Mouse (Mus musculus): ENCODE measurements around the gene Ubxn11.

Gene Ubxn11

DNA sequence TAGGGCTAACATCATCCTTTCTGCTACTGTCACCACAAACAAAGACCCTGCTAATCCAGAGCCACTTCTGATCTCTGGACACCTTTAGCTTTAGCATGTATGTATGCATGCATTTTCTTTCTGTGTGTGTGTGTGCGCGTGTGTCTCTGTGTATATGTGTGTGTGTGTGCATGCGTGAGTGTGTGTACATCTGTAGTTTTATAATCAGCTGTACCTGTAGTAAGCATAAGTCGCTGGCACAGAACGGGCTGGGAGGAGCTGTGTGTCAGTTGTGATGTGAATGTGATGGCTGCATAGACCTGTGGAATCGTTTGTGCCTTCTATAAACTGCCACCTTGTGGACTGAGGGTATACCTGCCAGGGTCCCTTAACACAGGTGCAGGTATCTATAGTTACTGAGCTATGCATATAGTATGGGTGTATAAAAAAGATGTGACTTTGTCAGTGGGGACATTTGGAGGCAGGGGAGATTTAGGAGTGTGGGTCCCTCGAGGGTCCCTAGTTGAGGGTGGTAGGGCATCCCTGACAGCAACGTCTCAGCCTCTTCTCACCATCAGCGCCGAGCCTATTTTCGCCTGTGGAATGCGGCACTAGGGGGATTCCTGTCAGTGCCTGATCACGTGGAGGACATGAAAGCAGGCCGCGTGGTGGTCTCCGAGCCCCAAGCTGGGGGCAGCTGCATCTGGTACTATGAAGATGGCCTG, 11.7 kb upstream of the Ubxn11 start:
- in situ Hi-C loops (cut with MboI, MseI): loop anchor here (5.0 to 10.0 kb wide), 3 partner anchors 37 to 246 kb away; partner anchors contain the start of gene Sh3bgrl3

- in situ Hi-C loops (cut with MboI, MseI): loop anchor here (5.0 to 10.0 kb wide), 3 partner anchors 36 to 246 kb away; partner anchors contain the start of gene Sh3bgrl3
These were observed 11.2 kb upstream of the Ubxn11 start for GRCm38 (mm10) chr4:134091225-134091529.

DNA sequence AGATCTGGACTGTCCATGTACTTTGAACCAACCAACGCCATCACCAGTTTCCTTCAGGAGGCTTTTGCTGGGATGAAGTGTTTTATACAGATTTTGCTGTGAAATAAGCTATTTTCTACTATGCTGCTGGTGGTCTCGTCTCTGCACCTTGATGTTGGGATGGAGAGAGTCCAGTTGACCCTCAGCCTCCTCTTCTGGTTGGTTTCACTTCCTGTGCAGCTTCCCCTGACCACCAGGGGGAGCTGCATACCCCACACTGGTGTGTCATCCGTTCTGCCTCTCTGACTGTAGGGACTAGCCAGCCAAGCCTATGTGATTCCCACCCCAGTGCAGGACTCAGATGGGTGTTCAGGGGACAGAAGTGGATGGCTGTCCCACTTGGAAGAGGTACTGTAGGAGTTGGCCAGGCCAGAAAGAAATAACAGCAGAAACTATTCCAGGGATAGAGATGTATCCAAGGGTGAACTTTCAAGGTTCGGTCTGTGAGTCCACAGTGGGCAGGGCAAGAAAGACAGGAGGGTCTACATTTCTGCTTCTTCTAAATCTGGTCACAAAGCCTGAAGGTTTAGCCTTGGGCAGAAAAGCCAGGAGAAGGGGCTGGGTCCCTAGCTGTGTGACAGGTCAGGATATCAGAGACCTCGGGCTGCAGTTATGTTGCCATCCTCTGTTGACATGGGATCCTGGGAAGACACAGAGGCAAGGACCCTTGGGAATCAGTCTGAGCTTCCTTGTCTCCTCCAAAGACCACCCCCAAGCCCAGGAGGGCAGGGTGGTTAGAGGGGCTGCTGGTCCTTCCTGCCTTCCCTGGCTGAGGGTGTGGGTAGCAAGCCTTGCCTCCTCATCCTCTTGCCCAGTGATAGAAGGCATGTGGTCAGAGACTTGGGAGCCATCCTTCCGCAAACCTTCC, 9.7 kb upstream of the Ubxn11 start:
- in situ Hi-C loops (cut with MboI, MseI): loop anchor here (5.0 to 10.0 kb wide), 3 partner anchors 35 to 248 kb away; partner anchors contain the start of gene Sh3bgrl3

- in situ Hi-C loops (cut with MboI, MseI): loop anchor here (5.0 to 10.0 kb wide), 3 partner anchors 33 to 249 kb away; partner anchors contain the start of gene Sh3bgrl3
These were observed 8.3 kb upstream of the Ubxn11 start for GRCm38 (mm10) chr4:134094004-134094564.

- in situ Hi-C loops (cut with MboI, MseI): loop anchor here (5.0 to 10.0 kb wide), 3 partner anchors 32 to 250 kb away; partner anchors contain the start of gene Sh3bgrl3
These were observed 7.3 kb upstream of the Ubxn11 start, which contains the start of gene Cd52 for GRCm38 (mm10) chr4:134094923-134095547. Gene Cd52 (minus strand): TSS chr4:134095082.

DNA sequence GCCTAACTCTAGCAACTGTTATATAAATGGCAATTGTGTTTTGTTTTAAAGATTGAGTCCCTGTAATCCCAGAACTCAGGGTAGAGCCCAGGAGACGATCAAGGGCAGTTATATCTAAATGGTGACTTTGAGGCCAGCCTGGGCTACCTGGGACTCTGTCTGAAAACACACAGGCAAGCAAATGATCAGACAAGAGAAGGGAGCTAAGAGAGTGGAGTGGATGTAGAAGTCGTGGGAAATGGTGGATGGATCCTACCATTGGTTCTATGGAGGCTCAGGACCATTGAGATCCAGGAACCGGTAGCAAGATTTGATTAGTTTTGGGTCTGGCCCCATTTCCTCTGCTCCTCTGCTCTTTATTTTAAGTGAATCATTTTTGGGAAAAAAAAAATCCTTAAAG, 6.2 kb upstream of the Ubxn11 start:
- in situ Hi-C loops (cut with MboI, MseI): loop anchor here (10.0 kb wide), 1 partner anchor 251 kb away; no protein-coding TSS in a partner anchor

GRCm38 (mm10) chr4:134097015-134097608, 5.3 kb upstream of the Ubxn11 start:
- in situ Hi-C loops (cut with MboI, MseI): loop anchor here (10.0 kb wide), 1 partner anchor 252 kb away; no protein-coding TSS in a partner anchor

- in situ Hi-C loops (cut with MboI, MseI): loop anchor here (10.0 kb wide), 1 partner anchor 254 kb away; no protein-coding TSS in a partner anchor
These were observed 3.7 kb upstream of the Ubxn11 start for GRCm38 (mm10) chr4:134098628-134099027.

GRCm38 (mm10) chr4:134100245-134100644, 2.1 kb upstream of the Ubxn11 start:
- in situ Hi-C loops (cut with MboI, MseI): no loop called here

DNA sequence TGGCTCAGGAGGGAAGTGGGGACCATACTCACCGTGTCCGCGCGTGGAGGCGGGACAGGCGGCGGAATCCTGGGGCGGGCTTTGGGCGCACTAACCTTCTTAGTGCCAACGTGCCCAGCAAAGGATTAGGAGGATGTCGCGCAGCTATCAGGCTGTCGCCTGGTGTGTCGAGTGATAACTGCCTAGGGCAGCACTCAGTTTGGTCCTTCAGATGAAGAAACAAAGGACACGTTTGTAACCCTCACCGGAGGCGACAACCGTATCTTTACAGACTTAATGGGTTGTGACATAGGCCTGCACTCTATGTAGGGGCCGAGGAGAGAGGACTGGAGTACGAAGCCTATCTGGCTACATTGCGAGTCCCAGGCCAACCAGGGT, 361 bp downstream of the Ubxn11 start:
- in situ Hi-C loops (cut with MboI, MseI): no loop called here

DNA sequence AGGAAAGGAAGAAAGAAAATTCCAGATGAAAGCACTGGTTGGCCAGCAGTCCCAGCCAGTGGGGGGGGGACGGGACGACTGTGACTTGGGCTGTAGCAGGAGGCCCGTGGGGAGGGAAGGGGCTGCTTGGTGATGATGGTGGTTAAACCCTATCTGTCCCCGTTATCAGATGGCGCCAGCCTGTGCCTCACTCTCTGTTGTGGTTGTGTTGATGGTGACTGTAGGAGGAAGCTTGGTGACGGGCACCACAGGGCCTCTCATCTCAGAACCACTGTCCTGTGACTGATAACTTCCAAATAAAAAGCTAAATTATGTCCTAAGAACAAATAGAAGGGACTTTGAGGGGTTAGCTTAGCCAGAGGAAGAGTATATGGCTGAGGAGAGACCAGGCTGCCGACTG, 3.7 kb downstream of the Ubxn11 start:
- in situ Hi-C loops (cut with MboI, MseI): loop anchor here (5.0 kb wide), 1 partner anchor 811 kb away; the partner anchor contains the start of gene Tmem50a

- in situ Hi-C loops (cut with MboI, MseI): loop anchor here (5.0 kb wide), 1 partner anchor 810 kb away; the partner anchor contains the start of gene Tmem50a
These were observed 5.4 kb downstream of the Ubxn11 start for GRCm38 (mm10) chr4:134107730-134108129.

DNA sequence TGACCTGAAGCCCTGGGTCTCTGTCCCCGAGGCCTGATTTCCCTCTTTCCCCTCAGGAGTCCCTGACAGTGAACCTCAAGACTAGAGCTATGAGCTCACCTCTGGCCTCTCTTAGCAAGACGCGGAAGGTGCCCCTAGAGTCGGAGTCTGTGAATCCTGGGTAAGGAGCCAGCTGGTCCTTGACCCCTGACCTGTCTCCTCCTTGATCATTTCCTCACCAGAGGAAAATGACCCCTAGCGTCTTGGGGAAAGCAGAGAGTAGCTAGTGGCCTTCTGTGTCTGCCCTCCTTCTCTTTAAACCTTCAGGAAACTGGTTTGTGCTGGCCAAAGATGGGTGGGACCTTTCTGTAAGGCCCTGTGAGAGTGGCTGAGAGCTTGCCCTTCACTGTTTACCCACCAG, 5.8 kb downstream of the Ubxn11 start:
- in situ Hi-C loops (cut with MboI, MseI): loop anchor here (5.0 kb wide), 1 partner anchor 809 kb away; the partner anchor contains the start of gene Tmem50a

GRCm38 (mm10) chr4:134110653-134111052, 8.3 kb downstream of the Ubxn11 start:
- in situ Hi-C loops (cut with MboI, MseI): loop anchor here (10.0 kb wide), 1 partner anchor 1176 kb away; no protein-coding TSS in a partner anchor

- in situ Hi-C loops (cut with MboI, MseI): loop anchor here (10.0 kb wide), 1 partner anchor 1178 kb away; no protein-coding TSS in a partner anchor
These were observed 10.0 kb downstream of the Ubxn11 start for GRCm38 (mm10) chr4:134112403-134112802.

DNA sequence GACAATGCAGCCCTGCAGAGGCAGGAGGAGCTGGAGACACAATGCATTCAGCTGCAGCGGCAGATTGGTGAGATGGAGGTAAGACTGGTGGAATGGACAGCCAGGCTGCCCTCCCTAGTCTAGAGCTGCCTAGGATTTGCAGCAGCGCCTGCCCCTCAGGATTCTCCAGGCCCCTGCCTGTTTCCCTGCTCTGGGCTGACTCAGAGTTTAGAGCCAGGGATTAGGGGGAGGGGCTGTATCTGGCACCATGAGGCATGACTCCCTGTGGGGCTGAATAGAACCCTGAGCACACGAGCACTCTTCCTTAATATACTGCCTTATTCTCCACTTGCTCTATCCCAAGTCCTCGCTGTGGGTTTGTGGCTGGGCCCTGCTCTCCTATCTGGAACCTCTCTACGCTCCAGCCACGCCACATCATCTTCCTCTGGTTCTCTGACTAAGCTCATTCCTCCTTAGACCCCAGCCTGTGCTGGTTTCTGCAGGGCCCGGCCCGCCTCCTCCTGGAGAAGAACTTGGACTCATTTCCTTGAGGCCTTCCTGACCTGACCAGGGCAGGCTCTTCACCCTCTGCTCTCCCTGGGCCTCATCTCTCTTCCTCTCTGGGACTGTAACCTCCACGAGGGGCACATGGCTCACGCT, 11.1 kb downstream of the Ubxn11 start:
- in situ Hi-C loops (cut with MboI, MseI): loop anchor here (10.0 kb wide), 1 partner anchor 1179 kb away; no protein-coding TSS in a partner anchor

DNA sequence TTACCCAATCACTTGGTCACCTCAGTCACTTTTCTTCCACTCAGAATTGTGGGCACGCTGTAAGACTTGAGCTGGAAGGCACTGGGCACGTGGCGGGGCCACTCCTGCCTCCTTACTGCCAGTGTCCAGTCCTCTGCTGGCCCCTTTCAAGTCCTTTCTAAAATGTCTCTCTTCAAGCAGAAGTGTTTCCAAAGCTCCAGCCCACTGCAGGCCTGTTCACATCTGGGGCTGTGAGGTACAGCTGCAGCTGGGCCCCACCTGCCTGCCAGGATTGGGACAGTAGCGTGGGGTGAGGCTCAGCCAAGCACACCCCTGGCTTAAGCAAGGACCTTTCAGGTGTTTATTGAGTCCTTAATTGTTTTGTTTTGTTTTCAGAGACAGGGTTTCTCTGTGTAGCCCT, 11.7 kb downstream of the Ubxn11 start:
- in situ Hi-C loops (cut with MboI, MseI): loop anchor here (10.0 kb wide), 1 partner anchor 1179 kb away; no protein-coding TSS in a partner anchor

DNA sequence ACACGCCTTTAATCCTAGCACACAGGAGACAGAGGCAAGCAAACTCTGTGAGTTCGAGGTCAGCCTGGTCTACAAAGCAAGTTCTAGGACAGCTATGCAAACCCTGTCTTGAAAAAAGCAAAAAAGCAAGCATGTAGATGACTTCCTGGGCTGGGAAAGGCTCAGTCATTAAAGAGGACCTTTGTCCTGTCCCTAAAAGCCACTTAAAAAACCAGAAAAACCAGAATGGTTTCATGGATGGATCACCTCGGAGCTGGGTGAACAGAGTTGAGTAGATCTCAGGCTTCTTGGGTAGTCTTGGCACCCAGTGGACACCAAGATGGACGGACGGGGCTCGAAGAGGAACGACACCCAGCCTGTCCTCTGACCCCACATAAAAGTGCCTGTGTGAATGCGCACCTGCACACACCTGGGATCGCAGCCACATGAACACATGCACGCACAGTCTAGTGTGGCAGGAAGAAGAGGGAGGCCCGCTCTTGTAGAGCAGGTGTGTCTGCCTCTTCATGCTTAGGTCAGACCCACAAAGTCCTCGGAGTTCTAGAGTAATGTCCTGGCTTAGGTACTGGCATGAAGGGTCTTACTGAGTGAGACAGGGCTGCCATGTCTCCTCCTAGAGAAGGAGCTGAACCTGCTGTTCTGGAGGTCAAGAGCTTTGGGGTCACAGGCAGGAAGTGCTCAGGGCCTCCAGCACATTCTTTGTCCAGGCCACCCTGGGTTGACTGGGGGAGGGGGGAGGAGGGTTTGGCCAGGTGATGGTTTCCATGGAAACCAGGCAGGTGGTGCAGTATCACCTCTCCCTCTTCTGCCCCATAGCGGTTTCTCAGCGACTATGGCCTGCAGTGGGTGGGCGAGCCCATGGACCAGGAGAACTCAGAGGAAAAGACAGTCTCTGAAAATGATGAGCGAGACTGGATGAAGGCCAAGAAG, 13.1 kb downstream of the Ubxn11 start:
- in situ Hi-C loops (cut with MboI, MseI): loop anchor here (10.0 kb wide), 1 partner anchor 1181 kb away; no protein-coding TSS in a partner anchor

DNA sequence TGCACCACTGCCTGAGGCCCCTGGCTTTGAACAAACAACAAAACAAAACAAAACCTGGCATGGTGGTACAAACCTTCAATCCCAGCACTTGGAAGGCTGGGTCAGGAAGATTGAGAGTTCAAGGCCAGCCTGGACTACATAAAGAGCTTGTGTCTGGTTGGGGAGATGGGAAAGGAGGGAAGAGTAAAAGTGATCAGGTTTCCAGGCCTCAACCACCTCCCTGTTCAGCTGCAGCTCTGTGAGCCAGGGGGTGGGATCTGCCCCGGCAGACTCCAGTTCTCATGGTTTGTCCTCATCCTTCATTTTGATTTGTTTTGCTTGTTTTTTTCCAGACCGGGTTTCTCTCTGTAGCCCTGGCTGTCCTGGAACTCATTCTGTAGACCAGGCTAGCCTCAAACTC, 14.1 kb downstream of the Ubxn11 start:
- in situ Hi-C loops (cut with MboI, MseI): loop anchor here (10.0 kb wide), 1 partner anchor 1182 kb away; no protein-coding TSS in a partner anchor
